Mouse (Mus musculus): ENCODE data around the gene Krtap28-10. TPM values are rescaled to one million over a fixed set of nuclear protein-coding genes. Genes with fewer than 3 reads are reported as not detected.
A peak's percentile ranks its signal among the peaks of the same experiment; 100 is the strongest.

The Krtap28-10 gene
- polyA plus RNA-seq, 1 experiment from 2014 or later, result not detected

DNA sequence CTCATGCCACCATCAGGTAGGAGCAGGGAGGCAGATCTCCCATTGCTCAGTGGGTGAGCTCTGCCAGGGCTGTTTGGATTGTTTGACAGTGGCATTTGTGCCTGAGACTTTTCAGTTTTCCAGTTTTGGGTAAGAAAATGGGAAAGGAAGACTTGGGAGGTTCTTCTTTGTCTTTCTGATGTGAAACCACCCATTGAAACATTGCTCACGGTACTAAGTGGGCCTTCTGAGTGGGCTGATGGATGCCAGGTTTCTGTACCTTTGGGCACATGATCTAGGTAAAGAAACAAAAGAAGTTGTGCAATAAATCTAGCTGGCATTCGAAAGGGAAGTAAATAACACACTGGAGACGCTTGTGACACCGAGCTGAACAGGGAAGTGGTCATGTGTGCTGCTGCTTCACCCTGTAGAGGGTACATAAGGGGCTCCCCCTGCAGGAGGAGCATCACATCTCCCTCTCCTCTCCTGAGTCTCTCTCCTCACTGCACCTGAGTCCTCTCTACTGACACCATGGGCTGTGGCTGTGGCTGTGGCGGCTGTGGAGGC, 2.7 kb upstream of the Krtap28-10 start, which contains the start of gene Gm47969:
TSS of gene Gm47969 (plus strand) at position 51 of the 546 bp plus-strand sequence.
- 90% methylated on average over 5 of the region's 5 CpGs for WGBS
- Histone ChIP-seq H3K36me3 (replicated peaks) (no peaks in the 10 kb centered on the region), H3K4me1 (no peaks in the 10 kb centered on the region), H3K9me3 (no peaks in the 10 kb centered on the region), H3K27me3 (ENCODE audit: poor library complexity, severe bottlenecking) (no peaks in the 10 kb centered on the region), H3K4me3 (no peak within 1 kb of the TSS), H3K27ac (no peak within 1 kb of the TSS)
- no peak for DNase-seq (ENCODE audit: extremely low spot score, low spot score)

DNA sequence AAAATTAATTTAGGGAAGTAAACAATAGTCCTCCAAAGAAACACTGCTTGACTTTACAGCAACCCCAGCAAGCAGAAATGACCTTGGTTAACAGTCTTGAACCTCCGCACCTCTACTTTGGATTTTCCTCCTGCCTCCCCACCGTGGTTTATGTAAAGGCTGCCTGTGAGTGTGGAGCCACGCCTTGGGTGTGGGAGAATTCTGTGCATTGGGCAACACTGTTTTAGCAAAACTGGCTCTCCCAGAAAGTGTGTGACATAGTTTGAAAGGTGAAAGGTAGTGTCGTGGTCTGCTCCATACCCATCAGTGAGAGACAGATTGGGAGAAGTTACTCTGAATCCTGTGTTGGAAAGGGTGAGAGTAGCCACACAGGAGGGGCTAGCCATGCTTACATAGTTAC, 3.2 kb downstream of the Krtap28-10 start:
- Histone ChIP-seq H3K36me3 (replicated peaks) (no peaks in the 10 kb centered on the region), H3K27ac (no peak overlapping the region), H3K4me1 (peaks cover 16% of the 10 kb centered on the region), H3K9me3 (no peaks in the 10 kb centered on the region), H3K4me3 (no peak overlapping the region), H3K27me3 (ENCODE audit: poor library complexity, severe bottlenecking) (peaks cover 10% of the 10 kb centered on the region; the same call in 1 of the 2 replicates)
- no peak for DNase-seq (ENCODE audit: extremely low spot score, low spot score)
- 72% methylated on average over 4 of the region's 4 CpGs for WGBS

- peaks cover 16% of the 10 kb centered on the region for H3K4me1 ChIP-seq
- H3K27ac ChIP-seq, result peak within 1 kb of the TSS; percentile 70
- peak within 1 kb of the TSS; percentile 60 for H3K4me3 ChIP-seq
- 1% methylated on average over 25 of the region's 25 CpGs for WGBS
- H3K27me3 ChIP-seq (ENCODE audit: poor library complexity, severe bottlenecking), result peaks cover 10% of the 10 kb centered on the region; the same call in 1 of the 2 replicates
- DNase-seq (ENCODE audit: extremely low spot score, low spot score), result peak; percentile 47
- no peaks in the 10 kb centered on the region for H3K36me3 ChIP-seq (replicated peaks)
- no peaks in the 10 kb centered on the region for H3K9me3 ChIP-seq
Observed at GRCm38 (mm10) chr1:83038109-83038672, 4.1 kb downstream of the Krtap28-10 start, which contains the start of gene Slc19a3. Gene Slc19a3 (minus strand): TSS chr1:83038448.

DNA sequence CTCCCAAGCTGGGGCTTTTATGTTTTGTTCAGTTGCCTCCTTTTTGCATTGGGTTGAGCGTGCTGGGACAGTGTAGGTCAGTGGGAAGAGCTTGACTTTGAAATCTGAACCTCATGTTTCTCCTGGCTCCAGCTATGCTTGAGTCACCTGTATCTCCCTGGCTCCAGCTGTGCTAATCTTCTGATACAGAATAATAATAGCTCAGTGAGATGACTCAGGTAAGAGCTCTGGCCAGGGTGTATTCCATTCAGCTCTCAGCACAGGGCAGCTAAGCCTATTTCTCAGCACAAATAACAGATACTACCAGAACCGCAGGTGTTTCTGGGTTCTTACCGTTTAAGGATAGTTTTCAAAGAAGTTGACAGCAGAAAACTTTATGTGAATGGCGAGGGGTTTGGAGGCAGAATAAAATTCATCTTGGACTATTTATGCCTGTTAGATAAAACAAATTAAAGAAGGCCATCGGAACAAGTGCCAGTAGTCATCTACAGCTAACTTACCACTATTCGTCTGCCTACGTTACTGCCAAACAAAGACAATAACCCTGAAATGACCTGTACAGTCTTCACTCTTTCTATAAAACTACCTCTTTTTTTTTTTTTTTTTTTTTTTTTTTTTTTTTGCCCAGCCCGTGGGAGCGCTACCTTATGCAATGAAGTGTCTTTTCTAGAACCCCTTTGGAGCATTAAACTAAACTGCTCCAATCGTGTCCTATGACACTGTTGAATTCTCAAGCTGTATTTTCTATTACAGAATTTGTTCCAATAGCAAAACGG, 5.2 kb downstream of the Krtap28-10 start:
- peaks cover 16% of the 10 kb centered on the region for H3K4me1 ChIP-seq
- H3K4me3 ChIP-seq, result no peak overlapping the region
- 59% methylated on average over 11 of the region's 11 CpGs for WGBS
- no peaks in the 10 kb centered on the region for H3K36me3 ChIP-seq (replicated peaks)
- H3K27ac ChIP-seq, result no peak overlapping the region
- H3K9me3 ChIP-seq, result no peaks in the 10 kb centered on the region
- DNase-seq (ENCODE audit: extremely low spot score, low spot score), result no peak
- peaks cover 10% of the 10 kb centered on the region; the same call in 1 of the 2 replicates for H3K27me3 ChIP-seq (ENCODE audit: poor library complexity, severe bottlenecking)

DNA sequence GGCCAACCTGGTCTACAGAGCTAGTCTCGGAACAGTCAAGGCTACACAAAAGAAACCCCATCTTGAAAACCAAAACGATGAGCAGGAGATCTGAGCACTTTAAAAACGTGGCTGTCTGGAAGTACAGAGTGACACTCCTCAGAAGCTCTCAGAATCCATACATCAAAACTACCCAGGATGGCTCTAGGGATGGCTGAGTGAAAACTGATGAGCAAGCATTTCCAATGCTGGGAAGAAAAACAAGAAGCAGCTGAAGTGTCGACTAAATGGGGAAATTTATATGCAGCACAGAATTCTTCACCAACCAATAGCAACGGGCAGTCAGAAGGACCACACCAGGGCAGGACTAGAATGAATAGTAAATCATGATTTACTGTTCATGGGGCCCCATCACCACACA, 7.8 kb downstream of the Krtap28-10 start:
- no peaks in the 10 kb centered on the region for H3K9me3 ChIP-seq
- WGBS, result 81% methylated on average over 5 of the region's 5 CpGs
- peaks cover 16% of the 10 kb centered on the region for H3K4me1 ChIP-seq
- H3K27ac ChIP-seq, result no peak overlapping the region
- H3K36me3 ChIP-seq (replicated peaks), result no peaks in the 10 kb centered on the region
- no peak overlapping the region for H3K4me3 ChIP-seq
- DNase-seq (ENCODE audit: extremely low spot score, low spot score), result no peak
- H3K27me3 ChIP-seq (ENCODE audit: poor library complexity, severe bottlenecking), result peaks cover 10% of the 10 kb centered on the region; the same call in 1 of the 2 replicates

GRCm38 (mm10) chr1:83032508-83032907, 9.8 kb downstream of the Krtap28-10 start:
- Histone ChIP-seq H3K4me1 (peaks cover 5% of the 10 kb centered on the region; the same call in 1 of the 2 replicates), H3K27ac (no peak overlapping the region), H3K36me3 (replicated peaks) (no peaks in the 10 kb centered on the region), H3K9me3 (no peaks in the 10 kb centered on the region), H3K4me3 (no peak overlapping the region), H3K27me3 (ENCODE audit: poor library complexity, severe bottlenecking) (0 out of 2 replicates have a peak, but pooled peaks cover 3% of the 10 kb centered on the region)
- no peak for DNase-seq (ENCODE audit: extremely low spot score, low spot score)
- WGBS, result 94% methylated on average over 6 of the region's 6 CpGs

DNA sequence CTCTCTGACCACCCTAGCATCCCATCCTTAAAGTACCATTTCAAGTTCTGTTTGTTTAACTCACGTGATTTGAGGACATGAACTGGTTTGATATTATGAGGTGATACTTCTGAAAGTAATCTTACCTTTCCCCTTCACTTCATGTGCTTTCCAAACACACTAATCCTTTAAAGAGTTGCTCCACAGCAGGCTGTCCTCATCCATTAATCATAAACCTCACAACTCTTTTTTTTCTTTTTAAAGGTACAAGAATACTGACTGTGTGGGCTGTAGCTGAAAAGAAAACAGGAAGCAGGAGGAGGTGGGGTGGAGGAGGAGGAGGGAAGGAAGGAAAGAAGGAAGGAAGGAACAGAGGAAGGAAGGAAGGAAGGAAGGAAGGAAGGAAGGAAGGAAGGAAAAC, 10.3 kb downstream of the Krtap28-10 start:
- H3K4me1 ChIP-seq, result peaks cover 5% of the 10 kb centered on the region; the same call in 1 of the 2 replicates
- no peaks in the 10 kb centered on the region for H3K36me3 ChIP-seq (replicated peaks)
- no peaks in the 10 kb centered on the region for H3K9me3 ChIP-seq
- H3K27ac ChIP-seq, result no peak overlapping the region
- no peak overlapping the region for H3K4me3 ChIP-seq
- DNase-seq (ENCODE audit: extremely low spot score, low spot score), result no peak
- 0 out of 2 replicates have a peak, but pooled peaks cover 3% of the 10 kb centered on the region for H3K27me3 ChIP-seq (ENCODE audit: poor library complexity, severe bottlenecking)
- whole genome bisulfite sequencing, result 71% methylated on average over 1 of the region's 1 CpGs

DNA sequence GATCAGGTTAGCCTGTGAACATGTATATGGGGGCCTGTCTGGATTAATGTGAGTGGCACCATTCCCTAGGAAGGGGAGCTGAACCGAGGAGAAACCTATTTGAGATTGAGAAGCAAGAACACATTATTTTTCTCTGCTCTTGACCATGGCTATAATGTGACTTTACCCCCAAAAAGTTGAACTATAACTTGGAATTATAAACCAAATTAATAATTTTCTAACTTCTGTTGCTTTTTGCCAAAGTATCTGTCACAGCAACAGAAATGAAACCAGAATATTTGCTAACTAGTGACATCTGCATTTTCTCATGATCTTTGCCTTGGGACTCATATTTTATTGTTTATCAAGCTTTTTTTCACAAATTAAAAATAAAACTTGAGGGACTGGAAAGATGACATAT, 25.7 kb downstream of the Krtap28-10 start:
- no peak overlapping the region for H3K4me3 ChIP-seq
- DNase-seq (ENCODE audit: extremely low spot score, low spot score), result no peak
- H3K36me3 ChIP-seq (replicated peaks), result no peaks in the 10 kb centered on the region
- H3K27ac ChIP-seq, result no peak overlapping the region
- H3K4me1 ChIP-seq, result no peaks in the 10 kb centered on the region
- H3K27me3 ChIP-seq (ENCODE audit: poor library complexity, severe bottlenecking), result no peaks in the 10 kb centered on the region
- 78% methylated on average over 1 of the region's 1 CpGs for WGBS
- no peaks in the 10 kb centered on the region for H3K9me3 ChIP-seq

DNA sequence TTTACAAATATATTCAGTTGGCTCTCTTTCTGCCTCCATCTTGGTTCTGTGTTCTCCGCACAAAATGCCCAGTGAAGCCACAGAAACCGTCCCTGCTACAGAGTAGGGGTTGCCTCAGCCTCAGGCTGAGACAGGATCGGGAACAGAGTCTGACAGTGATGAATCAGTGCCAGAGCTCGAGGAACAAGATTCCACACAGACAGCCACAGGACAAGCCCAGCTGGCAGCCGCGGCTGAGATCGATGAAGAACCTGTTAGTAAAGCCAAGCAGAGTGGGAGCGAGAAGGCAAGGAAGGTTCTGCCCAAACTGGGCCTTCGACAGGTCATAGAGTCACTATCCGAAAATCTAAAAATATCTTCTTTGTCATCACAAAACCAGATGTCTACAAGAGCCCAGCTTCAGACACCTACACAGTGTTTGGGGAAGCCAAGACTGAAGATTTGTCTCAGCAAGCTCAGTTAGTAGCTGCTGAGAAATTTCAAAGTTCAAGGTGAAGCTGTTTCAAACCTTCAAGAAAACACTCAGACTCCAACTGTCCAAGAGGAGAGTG, 26.9 kb downstream of the Krtap28-10 start:
- WGBS, result 89% methylated on average over 10 of the region's 10 CpGs
- H3K27me3 ChIP-seq (ENCODE audit: poor library complexity, severe bottlenecking), result no peaks in the 10 kb centered on the region
- no peak overlapping the region for H3K4me3 ChIP-seq
- H3K9me3 ChIP-seq, result no peaks in the 10 kb centered on the region
- no peak overlapping the region for H3K27ac ChIP-seq
- DNase-seq (ENCODE audit: extremely low spot score, low spot score), result no peak
- H3K36me3 ChIP-seq (replicated peaks), result no peaks in the 10 kb centered on the region
- no peaks in the 10 kb centered on the region for H3K4me1 ChIP-seq

DNA sequence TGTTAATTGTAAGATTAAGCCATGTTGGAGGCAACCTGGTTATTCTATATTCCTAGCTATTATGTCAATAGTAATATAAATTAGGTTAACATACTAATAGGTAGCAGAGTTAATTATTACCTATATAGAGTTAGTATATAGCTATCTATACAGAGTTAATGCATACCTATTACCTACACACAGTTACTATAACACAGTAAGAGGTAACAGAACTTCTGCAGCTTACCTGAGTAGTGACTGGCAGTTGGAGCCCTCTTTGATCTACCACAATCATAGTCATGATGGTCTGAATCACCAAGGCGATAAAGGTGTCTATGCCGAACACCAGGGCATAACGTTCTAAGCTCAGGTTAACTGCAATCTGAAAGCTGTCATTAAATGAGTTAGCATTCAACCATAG, 27.8 kb downstream of the Krtap28-10 start:
- 91% methylated on average over 3 of the region's 3 CpGs for whole genome bisulfite sequencing
- no peak for DNase-seq (ENCODE audit: extremely low spot score, low spot score)
- Histone ChIP-seq H3K4me3 (no peak overlapping the region), H3K36me3 (replicated peaks) (no peaks in the 10 kb centered on the region), H3K4me1 (no peaks in the 10 kb centered on the region), H3K27me3 (ENCODE audit: poor library complexity, severe bottlenecking) (no peaks in the 10 kb centered on the region), H3K9me3 (no peaks in the 10 kb centered on the region), H3K27ac (no peak overlapping the region)

DNA sequence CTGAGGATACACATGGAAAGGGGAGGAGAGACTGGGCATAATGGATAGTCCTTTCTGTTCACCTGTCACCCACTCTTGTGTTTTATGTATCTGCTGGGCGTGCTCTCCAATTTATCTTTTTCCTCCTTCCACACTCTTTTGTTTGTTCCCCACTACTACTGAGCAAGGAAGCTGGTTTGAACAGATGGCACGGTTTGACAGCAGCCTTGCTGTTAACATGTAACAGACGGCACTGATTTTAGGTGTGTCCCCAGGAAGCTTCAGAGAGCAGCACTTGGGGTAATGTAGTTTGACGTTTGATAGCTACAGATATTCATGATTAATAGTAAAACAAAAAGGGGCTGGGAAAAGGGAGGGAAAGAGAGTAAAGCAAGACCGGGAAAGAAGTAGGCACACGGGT, 34.8 kb downstream of the Krtap28-10 start:
- no peak overlapping the region for H3K4me3 ChIP-seq
- no peaks in the 10 kb centered on the region for H3K27me3 ChIP-seq (ENCODE audit: poor library complexity, severe bottlenecking)
- no peak for DNase-seq (ENCODE audit: extremely low spot score, low spot score)
- 85% methylated on average over 6 of the region's 6 CpGs for WGBS
- H3K27ac ChIP-seq, result no peak overlapping the region
- H3K4me1 ChIP-seq, result no peaks in the 10 kb centered on the region
- H3K9me3 ChIP-seq, result no peaks in the 10 kb centered on the region
- no peaks in the 10 kb centered on the region for H3K36me3 ChIP-seq (replicated peaks)

DNA sequence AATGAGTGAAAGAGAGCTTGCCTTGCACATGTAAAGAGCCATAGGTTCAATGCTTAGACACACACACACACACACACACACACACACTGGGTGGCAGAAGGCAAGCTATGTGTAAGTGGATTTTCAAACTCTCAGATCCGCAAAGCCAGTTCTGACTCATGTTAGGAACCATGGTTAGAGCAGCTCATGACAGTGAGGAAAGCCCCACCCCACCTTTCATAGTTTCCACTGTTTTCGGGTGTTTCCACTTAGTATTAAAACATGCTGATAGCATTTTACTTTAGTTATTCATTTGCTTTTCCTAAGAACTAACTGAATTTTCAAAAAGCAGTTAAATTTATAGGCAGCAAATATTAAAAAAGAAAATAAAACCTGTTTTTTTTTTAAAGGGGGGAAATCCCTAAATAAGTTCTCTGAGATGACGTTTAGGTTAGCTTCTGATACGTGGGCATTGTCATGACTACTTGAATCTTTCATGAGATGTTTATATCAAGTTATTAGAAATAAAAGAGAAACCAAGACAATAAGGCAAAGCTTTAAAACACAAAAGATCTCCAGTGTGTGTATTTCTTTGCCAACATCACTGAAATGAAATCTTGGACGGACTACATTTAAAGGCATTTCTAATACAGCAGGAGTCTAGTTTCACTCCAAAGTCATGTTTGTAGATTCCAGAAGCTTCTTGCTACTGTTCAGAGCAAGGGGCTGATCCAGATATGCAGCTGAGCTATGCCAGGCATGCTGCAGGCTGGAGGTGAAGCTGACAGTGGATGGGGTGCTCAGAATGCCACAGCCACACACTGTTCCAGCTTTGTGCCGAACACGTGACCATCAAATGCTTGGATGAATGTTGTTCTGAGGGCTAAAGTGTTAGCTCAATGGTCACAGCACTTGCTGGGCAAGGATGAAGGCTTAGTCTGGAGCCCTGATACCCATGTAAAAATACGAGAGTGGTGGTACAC, 35.8 kb downstream of the Krtap28-10 start:
- no peaks in the 10 kb centered on the region for H3K4me1 ChIP-seq
- 85% methylated on average over 8 of the region's 8 CpGs for WGBS
- no peaks in the 10 kb centered on the region for H3K36me3 ChIP-seq (replicated peaks)
- H3K27ac ChIP-seq, result no peak overlapping the region
- no peaks in the 10 kb centered on the region for H3K9me3 ChIP-seq
- no peak overlapping the region for H3K4me3 ChIP-seq
- DNase-seq (ENCODE audit: extremely low spot score, low spot score), result no peak
- no peaks in the 10 kb centered on the region for H3K27me3 ChIP-seq (ENCODE audit: poor library complexity, severe bottlenecking)

Measured in forebrain, embryonic 10.5 days (tissue).